Mouse (Mus musculus) thymus, postnatal 0 days (tissue): Measurements from ENCODE around the gene Borcs6. TPM values are rescaled to one million over a fixed set of nuclear protein-coding genes. Genes with fewer than 3 reads are reported as not detected.
A peak's percentile ranks its signal among the peaks of the same experiment; 100 is the strongest.

ENCODE experiments used
- DNase-seq: peaks from one replicate; pipeline ENCODE4 v3.0.0-alpha.2; 2015; ENCODE audit warnings: low spot score
- polyA plus RNA-seq: library from polyadenylated mRNA; unstranded; fragments of >200 nt; fragmentation: Nextera tagmentation; extraction: Ambion mirVana; gene quantifications from 2 replicates; pipeline ENCODE4 v1.2.1, GENCODE M21; 2015

Borcs6 gene
- polyA plus RNA-seq, 1 experiment from 2014 or later = 12.4 TPM

DNA sequence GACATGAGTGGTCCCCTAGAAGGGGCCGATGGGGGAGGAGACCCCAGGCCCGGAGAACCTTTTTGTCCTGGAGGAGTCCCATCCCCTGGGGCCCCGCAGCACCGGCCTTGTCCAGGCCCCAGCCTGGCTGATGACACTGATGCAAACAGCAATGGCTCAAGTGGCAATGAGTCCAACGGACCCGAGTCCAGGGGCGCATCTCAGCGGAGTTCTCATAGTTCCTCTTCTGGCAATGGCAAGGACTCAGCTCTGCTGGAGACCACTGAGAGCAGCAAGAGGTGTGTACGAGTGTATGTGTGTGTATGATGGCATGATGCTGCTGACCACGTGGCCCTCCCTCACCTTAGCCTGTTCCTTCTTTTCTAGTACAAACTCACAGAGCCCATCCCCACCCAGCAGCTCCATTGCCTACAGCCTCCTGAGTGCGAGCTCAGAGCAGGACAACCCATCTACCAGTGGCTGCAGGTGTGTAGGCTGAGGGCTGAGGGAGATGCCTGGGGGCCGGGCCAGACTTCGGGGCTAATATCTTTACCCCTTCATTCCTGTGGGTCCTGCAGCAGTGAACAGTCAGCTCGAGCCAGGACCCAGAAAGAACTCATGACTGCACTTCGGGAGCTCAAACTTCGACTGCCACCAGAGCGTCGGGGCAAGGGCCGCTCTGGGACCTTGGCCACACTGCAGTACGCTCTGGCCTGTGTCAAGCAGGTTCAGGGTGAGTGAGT is 41.3 kb downstream of the Borcs6 start:
- no peak for DNase-seq

DNA sequence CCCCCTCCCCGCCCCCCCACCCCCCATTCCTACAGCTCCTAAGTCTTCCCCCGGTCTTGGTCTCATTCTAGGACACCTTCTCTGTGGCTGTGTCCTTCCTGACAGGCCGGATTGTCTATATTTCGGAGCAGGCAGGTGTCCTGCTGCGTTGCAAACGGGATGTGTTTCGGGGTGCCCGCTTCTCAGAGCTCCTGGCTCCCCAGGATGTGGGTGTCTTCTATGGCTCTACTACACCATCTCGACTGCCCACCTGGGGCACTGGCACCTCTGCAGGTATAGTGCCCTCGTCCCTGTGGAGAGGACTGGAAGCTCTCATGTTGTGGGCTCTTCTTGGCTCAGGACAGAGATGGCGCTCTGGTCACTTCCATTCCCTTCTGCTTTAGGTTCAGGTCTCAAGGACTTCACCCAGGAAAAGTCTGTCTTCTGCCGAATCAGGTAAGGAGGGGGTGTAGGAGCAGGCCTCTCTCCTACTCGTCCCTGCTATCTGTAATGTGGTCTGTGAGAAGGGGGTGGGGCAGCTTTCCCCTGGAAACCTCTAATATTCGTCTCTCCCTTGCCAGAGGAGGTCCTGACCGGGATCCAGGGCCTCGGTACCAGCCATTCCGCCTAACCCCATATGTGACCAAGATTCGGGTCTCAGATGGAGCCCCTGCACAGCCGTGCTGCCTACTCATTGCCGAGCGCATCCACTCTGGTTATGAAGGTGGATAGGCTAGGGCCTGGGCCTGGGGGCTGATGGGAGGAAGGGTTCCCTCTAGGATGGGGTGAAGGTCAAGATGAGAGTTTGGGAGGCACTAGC is 42.3 kb downstream of the Borcs6 start:
- no peak for DNase-seq

DNA sequence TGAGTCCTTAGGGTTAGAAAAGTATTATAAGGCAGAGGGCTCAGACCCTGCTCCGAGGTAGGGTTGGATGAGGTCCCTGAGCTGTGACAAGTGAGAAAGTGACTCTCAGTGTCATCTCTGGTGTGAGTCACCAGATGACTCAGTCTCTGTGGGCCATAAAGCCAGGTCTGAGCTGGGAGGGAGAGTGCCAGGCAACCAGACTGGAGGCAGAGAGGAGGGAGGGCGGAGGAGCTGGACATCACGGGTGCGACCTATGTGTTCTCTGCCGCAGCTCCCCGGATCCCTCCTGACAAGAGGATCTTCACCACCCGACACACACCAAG is 42.8 kb downstream of the Borcs6 start:
- DNase-seq = no peak

DNA sequence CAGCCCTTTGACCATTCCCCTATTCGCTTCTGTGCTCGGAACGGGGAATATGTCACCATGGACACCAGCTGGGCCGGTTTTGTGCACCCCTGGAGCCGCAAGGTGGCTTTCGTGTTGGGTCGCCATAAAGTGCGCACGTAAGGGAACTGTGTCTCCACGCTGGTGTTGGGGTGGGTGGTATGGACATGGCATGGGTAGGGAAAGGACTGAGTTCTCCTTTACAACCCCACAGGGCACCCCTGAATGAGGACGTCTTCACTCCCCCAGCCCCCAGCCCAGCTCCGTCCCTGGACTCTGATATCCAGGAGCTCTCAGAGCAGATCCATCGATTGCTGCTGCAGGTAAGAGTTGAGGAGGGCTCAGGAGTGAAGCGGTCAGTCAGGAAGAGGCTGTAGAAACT is 43.6 kb downstream of the Borcs6 start:
- no peak for DNase-seq

DNA sequence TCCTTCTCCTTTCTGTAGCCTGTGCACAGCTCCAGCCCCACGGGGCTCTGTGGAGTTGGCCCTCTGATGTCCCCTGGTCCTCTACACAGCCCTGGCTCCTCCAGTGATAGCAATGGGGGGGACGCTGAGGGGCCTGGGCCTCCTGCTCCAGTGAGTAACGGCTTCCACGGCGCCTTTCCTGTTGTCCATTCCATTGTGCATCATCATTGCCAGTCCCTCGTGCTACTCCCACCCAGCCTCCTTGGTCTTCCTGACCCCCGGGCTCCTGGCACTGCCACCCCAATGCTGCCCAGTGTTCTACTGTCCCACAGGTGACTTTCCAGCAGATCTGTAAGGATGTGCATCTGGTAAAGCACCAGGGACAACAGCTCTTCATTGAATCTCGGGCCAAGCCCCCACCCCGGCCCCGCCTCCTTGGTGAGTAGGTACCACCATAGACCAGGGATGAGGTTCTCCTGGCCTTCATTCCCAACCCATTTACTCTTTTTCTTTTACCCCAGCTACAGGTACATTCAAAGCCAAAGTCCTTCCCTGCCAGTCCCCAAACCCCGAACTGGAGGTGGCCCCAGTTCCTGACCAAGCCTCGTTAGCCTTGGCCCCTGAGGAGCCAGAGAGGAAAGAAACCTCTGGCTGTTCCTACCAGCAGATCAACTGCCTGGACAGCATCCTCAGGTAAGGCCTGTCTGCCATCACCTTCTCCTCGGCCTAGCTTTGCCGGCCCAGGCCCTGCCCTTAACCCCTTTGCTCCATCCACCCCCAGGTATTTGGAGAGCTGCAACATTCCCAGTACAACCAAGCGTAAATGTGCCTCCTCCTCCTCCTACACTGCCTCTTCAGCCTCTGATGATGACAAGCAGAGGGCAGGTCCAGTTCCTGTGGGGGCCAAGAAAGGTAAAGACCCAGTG is 44.3 kb downstream of the Borcs6 start:
- DNase-seq = no peak

DNA sequence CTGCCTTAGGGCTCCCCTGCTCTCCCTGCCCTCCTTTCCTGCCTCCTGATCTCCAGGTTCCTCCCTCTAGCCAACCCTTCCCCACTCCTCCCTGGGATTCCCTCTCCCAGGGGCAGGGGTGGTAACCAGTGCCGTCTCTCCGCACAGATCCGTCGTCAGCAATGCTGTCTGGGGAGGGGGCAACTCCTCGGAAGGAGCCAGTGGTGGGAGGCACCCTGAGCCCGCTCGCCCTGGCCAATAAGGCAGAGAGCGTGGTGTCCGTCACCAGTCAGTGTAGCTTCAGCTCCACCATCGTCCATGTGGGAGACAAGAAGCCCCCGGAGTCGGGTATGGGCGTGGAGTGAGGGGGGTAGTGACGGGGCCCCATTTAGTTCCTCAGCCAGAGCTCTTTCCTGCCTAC is 45.0 kb downstream of the Borcs6 start:
- DNase-seq = no peak

DNA sequence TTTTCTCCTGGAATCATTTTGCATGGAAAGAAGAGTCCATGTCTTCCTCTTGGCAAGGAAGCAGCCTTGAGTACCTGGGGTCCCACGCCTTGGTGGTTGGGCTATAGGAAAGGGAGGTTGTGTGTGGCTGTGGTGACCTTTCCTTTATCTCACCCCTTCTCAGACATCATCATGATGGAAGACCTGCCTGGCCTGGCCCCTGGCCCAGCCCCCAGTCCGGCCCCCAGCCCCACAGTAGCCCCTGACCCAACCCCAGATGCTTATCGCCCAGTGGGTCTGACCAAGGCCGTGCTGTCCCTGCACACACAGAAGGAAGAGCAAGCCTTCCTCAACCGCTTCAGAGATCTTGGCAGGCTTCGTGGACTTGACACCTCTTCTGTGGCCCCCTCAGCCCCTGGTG is 45.7 kb downstream of the Borcs6 start:
- DNase-seq = no peak

DNA sequence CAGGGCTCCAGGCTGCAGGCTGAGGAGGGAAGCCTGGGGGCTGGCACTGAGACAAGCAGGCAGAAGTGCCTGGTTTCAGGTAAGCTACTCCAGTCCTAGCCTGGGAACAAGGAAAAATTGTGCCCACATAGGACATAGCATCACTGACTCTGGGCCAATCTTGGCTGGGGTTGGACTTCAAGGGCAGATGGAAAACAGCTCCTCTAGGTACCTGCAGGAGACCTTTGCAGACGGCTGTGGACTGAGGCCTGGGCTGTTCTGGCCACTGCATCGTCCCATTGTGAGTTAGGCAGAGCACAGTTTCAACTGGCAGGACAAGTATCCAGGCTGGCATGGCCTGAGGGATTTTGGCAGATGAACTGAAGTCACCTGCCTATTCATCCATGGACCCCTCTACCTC is 46.3 kb downstream of the Borcs6 start:
- no peak for DNase-seq

DNA sequence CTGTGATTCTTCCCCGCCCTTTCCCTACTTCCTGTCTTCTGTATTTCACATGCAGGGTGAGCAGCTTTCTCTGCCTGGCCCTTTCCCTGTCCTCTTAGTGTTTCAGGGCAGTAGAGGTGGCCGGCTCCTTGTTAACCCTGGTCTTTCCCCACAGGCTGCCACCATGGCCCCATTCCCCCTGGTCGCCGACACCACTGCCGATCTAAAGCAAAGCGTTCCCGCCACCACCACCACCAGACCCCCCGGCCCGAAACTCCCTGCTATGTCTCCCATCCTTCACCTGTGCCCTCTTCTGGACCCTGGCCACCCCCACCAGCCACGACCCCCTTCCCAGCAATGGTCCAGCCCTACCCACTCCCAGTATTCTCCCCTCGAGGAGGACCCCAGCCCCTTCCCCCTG is 46.8 kb downstream of the Borcs6 start:
- no peak for DNase-seq

DNA sequence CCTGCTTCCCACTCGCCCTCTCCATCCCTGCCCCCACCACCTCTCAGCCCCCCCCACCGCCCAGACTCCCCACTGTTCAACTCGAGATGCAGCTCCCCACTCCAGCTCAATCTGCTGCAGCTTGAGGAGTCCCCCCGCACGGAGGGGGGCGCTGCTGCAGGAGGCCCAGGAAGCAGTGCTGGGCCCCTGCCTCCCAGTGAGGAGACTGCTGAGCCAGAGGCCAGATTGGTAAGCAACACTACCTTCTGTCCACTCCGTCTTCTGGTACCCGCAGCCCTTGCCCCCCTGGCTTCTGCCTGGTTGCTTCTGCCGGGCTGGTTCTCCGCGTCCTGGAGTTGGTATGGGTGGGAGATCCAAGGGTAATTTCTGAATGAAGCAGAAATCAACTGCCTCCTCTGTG is 47.3 kb downstream of the Borcs6 start:
- DNase-seq = no peak

DNA sequence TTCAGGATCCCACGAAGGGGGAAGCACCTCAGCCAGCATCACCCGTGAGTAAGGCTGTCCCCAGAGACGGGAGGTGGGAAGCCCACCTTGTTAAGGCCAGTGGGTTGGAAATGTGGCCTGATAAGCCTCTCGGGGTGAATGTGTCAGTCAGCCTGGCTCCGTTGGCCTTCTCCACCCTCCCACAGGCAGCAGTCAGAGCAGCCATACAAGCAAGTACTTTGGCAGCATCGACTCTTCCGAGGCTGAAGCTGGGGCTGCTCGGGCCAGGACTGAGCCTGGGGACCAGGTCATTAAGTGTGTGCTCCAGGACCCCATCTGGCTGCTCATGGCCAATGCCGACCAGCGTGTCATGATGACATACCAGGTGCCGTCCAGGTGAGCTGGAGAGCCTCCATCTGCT is 48.2 kb downstream of the Borcs6 start:
- DNase-seq = no peak

DNA sequence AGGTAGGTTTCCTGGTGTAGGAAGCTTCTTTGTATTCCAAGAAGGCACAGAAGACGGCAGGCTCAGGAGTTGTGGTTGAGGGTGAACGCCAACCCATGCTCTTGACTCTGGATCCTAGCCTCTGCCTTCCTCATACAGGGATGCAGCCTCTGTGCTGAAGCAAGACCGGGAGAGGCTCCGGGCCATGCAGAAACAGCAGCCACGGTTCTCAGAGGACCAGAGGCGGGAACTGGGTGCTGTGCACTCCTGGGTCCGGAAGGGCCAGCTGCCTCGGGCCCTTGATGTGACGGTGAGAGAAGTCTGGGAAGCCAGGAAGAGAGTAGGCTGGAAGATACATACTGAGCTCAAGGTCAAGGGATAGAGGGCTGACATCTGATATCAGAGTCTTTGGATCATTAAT is 48.7 kb downstream of the Borcs6 start:
- no peak for DNase-seq

DNA sequence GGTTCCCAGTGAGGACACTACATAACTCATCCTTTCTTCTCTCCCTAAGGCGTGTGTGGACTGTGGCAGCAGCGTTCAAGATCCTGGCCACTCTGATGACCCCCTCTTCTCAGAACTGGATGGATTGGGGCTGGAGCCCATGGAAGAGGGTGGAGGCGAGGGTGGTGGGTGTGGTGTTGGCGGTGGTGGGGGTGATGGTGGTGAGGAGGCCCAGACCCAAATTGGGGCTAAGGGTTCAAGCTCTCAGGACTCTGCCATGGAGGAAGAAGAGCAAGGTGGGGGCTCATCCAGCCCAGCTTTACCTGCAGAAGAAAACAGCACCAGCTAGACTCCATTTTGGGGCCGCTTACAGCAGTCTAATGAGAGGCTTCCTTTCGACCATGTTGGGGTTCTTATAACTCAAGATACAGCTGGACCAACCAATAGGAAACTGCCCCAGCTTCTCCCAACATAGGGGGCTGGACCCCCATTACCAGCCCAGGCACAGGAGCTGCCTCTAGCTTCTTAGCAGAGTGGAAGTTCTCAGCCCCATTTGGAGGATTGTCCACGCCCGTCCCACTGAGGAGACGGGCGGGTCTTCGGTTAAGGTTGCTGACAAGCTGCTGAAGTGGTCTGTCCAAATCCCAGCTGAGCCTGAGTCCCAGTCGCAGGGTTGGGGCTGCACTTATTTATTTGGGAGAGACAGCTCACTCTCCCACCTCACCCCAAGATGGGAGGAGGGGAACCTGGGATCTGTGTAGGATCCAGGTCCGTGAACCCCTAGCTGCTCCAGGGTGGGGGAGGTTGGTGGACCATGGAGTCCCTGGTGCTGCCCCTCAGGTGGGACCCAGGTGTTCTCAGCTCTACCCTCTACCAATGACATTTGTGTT is 49.7 kb downstream of the Borcs6 start:
- no peak for DNase-seq

DNA sequence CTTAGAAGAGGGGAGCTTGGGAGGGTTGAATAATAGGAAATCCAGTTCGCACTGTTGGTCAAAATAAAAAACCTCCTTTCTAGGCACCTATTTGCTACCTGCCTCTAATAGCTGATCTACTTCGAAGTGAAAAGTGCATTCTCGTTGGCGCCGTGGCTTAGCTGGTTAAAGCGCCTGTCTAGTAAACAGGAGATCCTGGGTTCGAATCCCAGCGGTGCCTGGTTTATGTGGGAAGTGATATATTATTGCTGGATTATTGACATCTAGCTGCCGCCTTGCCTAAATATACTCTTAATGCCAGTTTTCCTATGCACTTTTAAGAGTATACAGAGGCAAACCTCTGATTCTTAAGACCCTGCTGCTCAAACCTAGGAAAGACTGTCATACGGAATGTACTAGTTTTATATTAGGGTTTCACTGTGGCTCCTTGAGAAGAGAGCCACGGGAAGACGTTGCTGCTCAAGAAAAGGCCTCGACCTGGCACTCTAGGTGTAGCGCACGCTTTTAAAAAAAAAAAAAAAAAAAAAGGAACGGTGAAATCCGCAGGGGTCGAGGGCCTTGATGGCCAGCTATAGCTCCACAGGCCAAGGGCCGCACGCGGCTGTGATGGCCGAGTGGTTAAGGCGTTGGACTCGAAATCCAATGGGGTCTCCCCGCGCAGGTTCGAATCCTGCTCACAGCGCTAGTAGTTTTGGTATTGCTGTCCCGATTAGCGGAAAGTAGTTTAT is 51.0 kb downstream of the Borcs6 start:
- DNase-seq = peak; percentile 87

Other genes starting within 250 kb of the Borcs6 start
- 57.1 and 60.3 TPM in 2 replicates for gene Ndel1, start 187.9 kb upstream of the Borcs6 start, polyA plus RNA-seq
- 0.05 TPM in 1 of 2 replicates, not detected in the other for gene Rnf222, start 171.2 kb upstream of the Borcs6 start, polyA plus RNA-seq
- gene Rpl26, start 158.1 kb upstream of the Borcs6 start, polyA plus RNA-seq = 1,221 and 1,303 TPM in 2 replicates
- gene Odf4, start 132.6 kb upstream of the Borcs6 start, polyA plus RNA-seq = not detected in 2 replicates
- 1.0 and 1.1 TPM in 2 replicates for gene Arhgef15, start 102.2 kb upstream of the Borcs6 start, polyA plus RNA-seq
- 4.0 and 4.8 TPM in 2 replicates for gene Slc25a35, start 91.6 kb upstream of the Borcs6 start, polyA plus RNA-seq
- 38.6 and 44.6 TPM in 2 replicates for gene Rangrf, start 84.5 kb upstream of the Borcs6 start, polyA plus RNA-seq
- gene Pfas, start 51.3 kb upstream of the Borcs6 start, polyA plus RNA-seq = 26.9 and 29.7 TPM in 2 replicates
- gene Ctc1, start 43.8 kb upstream of the Borcs6 start, polyA plus RNA-seq = 20.7 and 20.8 TPM in 2 replicates
- 134 and 154 TPM in 2 replicates for gene Aurkb, start 14.1 kb upstream of the Borcs6 start, polyA plus RNA-seq
- 29.8 and 33.2 TPM in 2 replicates for gene Tmem107, start 11.1 kb downstream of the Borcs6 start, polyA plus RNA-seq
- 35.9 and 38.5 TPM in 2 replicates for gene Vamp2, start 28.8 kb downstream of the Borcs6 start, polyA plus RNA-seq
- 3.5 and 4.7 TPM in 2 replicates for gene Per1, start 35.5 kb downstream of the Borcs6 start, polyA plus RNA-seq
- gene Hes7, start 60.7 kb downstream of the Borcs6 start, polyA plus RNA-seq = 0.39 and 0.71 TPM in 2 replicates
- gene 9130213A22Rik, start 62.9 kb downstream of the Borcs6 start, polyA plus RNA-seq = 0.49 and 0.64 TPM in 2 replicates
- 0.62 and 0.73 TPM in 2 replicates for gene Aloxe3, start 66.2 kb downstream of the Borcs6 start, polyA plus RNA-seq
- 0.44 and 0.49 TPM in 2 replicates for gene Alox12b, start 97.3 kb downstream of the Borcs6 start, polyA plus RNA-seq
- 0.14 and 0.17 TPM in 2 replicates for gene Alox8, start 138.1 kb downstream of the Borcs6 start, polyA plus RNA-seq
- gene Gucy2e, start 177.3 kb downstream of the Borcs6 start, polyA plus RNA-seq = not detected in 2 replicates